Mouse (Mus musculus) olfactory bulb, adult 2 months (tissue): ENCODE measurements around the gene Tenm4.

ENCODE experiments used
- CTCF ChIP-seq: fragments of 200-500 bp; IDR thresholded peaks from 2 replicates; pipeline ENCODE4 v1.5.1; 2012; ENCODE audit warnings: low read depth, mild to moderate bottlenecking, low read length, moderate library complexity; ENCODE audit not compliant: insufficient read depth
- POLR2A ChIP-seq: fragments of 200-500 bp; IDR thresholded peaks from 2 replicates; pipeline ENCODE4 v1.6.1; 2012; ENCODE audit warnings: mild to moderate bottlenecking, low read depth, low read length, moderate library complexity; ENCODE audit not compliant: insufficient read depth

GRCm38 (mm10) chr7:96785808-96786207 is 614.8 kb downstream of the Tenm4 start:
- TF ChIP-seq CTCF (no peak), POLR2A (no peak)
